Mouse (Mus musculus) bone marrow macrophage, adult 2 months (primary cell): ENCODE data around the gene Parp11.

Source experiments
- CTCF ChIP-seq: IDR thresholded peaks from 2 replicates; pipeline ENCODE4 v1.5.1; 2012; ENCODE audit warnings: low read depth, mild to moderate bottlenecking, low read length, moderate library complexity
- POLR2A ChIP-seq: IDR thresholded peaks from 2 replicates; pipeline ENCODE4 v1.6.1; 2012; ENCODE audit warnings: mild to moderate bottlenecking, low read depth, low read length, borderline replicate concordance

GRCm38 (mm10) chr6:127541617-127542374, 95.2 kb downstream of the Parp11 start:
- no peak; the same call in 1 of the 2 replicates for TF ChIP-seq CTCF
- no peak for TF ChIP-seq POLR2A
